In the genomic region with DNA sequence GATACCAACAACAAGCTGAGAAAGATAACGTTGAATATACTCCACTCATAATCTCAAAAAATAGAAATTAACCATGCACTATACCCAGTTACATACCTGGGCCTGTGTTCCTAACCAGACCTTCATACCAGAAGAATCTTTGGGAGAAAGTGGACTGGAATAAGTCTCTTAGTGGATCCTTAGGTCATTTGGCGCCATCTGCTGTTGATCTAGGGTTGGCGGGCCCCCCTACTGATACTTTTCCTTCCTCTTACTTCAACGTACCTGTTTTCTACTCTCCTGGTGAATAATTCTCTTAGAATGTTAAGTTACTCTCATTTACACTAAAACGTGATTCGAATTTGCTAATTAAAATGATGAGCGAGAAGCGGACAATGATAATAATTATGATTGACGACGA, we compare ENCODE assay signal across 8 mouse cellular contexts. TPM values are rescaled to one million over a fixed set of nuclear protein-coding genes. Genes with fewer than 3 reads are reported as not detected.
DNase-seq lines count a peak whose midpoint lies in the region; ATAC-seq and TF ChIP-seq lines count a peak whose summit lies in the region.

No protein-coding gene starts in this region.

- no peak overlapping the region for H3K4me2 ChIP-seq in limb, embryonic 11.5 days (ENCODE audit: low read depth, severe bottlenecking)

- ATAC-seq in Patski, result peak; percentile 71
- 0 out of 2 replicates have a peak, but pooled peaks have one; percentile 39 for ATAC-seq in limb, embryonic 11.5 days (ENCODE audit: insufficient number of reproducible peaks, low FRiP score, low TSS enrichment, low read depth)

- POLR2A ChIA-PET in Patski (lab: Charles Lee), result no interaction called here

- H3K27ac ChIP-seq in limb, embryonic 11.5 days (replicated peaks; ENCODE audit: low read depth, low read length), result no peak overlapping the region

- DNase-seq in layer of hippocampus, adult 11-12 months (ENCODE audit: low spot score), result peak; percentile 67
- no peak for DNase-seq in layer of hippocampus, adult 9-11 months
- no peak for DNase-seq in Patski (ENCODE audit: low read depth, low spot score)
- DNase-seq in embryo, embryonic 10 days (ENCODE audit: low spot score), result peak; percentile 81
- DNase-seq in induced T-regulatory cell, adult 2 months (ENCODE audit: low read depth), result peak; percentile 75
- peak; percentile 69 for DNase-seq in limb, embryonic 11.5 days (ENCODE audit: low spot score)
- DNase-seq in right cerebral cortex, postnatal 14 days, result peak; percentile 74
- no peak for DNase-seq in urinary bladder, postnatal 10 days (ENCODE audit: low spot score)

- H3K27me3 ChIP-seq in Patski, result no peaks in the 10 kb centered on the region
- H3K27me3 ChIP-seq in limb, embryonic 11.5 days (ENCODE audit: control insufficient read depth, insufficient read depth, low read length), result no peaks in the 10 kb centered on the region

- in situ Hi-C loops in Patski (cut with MboI; ENCODE audit: low pct_unique_long_range_greater_than_20kb), result loop anchor here (5.0 to 25.0 kb wide), 3 partner anchors 117 to 1492 kb away; no protein-coding TSS in a partner anchor

- H3K9me3 ChIP-seq in limb, embryonic 11.5 days (ENCODE audit: control insufficient read depth, low read length), result no peaks in the 10 kb centered on the region

- no peaks in the 10 kb centered on the region for H3K36me3 ChIP-seq in limb, embryonic 11.5 days (ENCODE audit: control insufficient read depth, insufficient read depth, low read length)

- H3K9ac ChIP-seq in limb, embryonic 11.5 days (ENCODE audit: low read length), result no peak overlapping the region

- CTCF ChIA-PET in Patski (lab: Charles Lee), result interaction anchor here (0.7 kb wide), 1 partner anchor 14 kb away, joined by 3 read pairs; no protein-coding TSS in a partner anchor

- peak; percentile 79 for TF ChIP-seq CTCF in Patski (IDR thresholded peaks at IDR 0.05)

- WGBS in limb, embryonic 11.5 days, result 32% methylated on average over 10 of the region's 10 CpGs

- no peaks in the 10 kb centered on the region for H3K4me1 ChIP-seq in limb, embryonic 11.5 days (ENCODE audit: control insufficient read depth, insufficient read depth, low read length)

- H3K4me3 ChIP-seq in limb, embryonic 11.5 days (ENCODE audit: low read depth, low read length), result no peak overlapping the region

RNA-seq across cellular contexts. Expression of gene Pex5, which starts 35.5 kb away (rescaled TPM):
- 61.4 TPM for polyA plus RNA-seq in Patski (2021)
- 35.9 and 40.5 TPM in 2 replicates for polyA plus RNA-seq in limb, embryonic 11.5 days (2014; fragmentation: Nextera tagmentation; extraction: Ambion mirVana)

Comparison
In these comparisons a context has a peak if more than half of its experiments do, and no peak if none do; other contexts are left out.
1. DNase-seq: peak in layer of hippocampus, adult 11-12 months (single experiment), embryo, embryonic 10 days (single experiment), induced T-regulatory cell, adult 2 months (single experiment), limb, embryonic 11.5 days (single experiment) and right cerebral cortex, postnatal 14 days (single experiment); none in layer of hippocampus, adult 9-11 months (single experiment), Patski (single experiment) and urinary bladder, postnatal 10 days (single experiment).